Mouse (Mus musculus): Measurements from ENCODE around the gene Spock1.
A peak's percentile ranks its signal among the peaks of the same experiment; 100 is the strongest.

Spock1 gene

DNA sequence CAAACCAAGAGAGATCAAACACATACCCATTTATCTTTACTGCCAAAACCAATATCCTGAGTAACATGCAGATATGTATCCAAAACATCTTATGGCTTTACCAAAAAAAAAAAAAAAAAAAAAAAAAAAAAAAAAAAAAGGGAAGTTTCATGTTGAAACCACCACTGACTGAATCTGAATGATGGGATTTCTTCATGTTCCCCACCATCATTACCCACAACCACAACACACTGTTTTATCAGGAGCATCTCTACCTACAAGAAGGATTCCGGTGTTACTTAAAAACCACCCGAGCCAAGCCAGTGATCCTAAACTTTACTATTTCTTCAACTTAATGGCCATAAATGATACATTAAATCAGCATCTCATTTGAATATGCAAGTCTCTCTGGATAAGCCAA, 109.5 kb downstream of the Spock1 start:
- DNase-seq = no peak

DNA sequence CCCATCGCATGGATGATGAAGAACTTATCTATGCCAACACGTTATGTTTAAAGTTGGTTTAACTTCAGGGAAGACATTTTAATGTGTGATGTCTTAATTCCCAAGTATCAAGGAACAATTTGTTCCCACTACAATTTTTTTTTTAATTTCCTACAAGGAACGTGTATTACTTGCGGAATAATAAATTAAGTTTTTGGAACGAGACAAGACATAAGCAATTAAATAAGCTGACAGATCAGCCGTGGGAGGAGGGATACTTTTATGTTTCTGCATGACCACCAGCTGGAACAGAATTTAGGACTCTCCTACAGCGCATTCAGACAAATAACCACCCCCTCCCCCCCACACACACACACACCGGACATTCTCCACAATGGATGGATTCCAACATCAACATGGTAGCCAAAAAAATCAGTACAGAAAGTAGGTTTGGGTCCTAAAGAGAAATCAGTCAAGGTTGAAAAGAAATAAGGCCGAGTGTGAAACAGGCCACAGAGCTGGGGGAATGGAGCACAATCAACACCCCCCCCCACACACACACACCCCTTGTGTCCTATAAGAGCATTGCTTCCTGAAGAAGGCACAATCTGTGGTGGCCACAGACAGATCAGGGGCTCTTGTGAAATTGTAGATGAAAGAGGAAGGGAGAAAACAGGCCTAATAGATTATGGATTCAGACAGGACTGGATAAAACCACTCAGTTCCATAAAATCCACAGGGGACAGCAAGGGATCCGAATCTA, 111.0 kb downstream of the Spock1 start:
- no peak for DNase-seq

DNA sequence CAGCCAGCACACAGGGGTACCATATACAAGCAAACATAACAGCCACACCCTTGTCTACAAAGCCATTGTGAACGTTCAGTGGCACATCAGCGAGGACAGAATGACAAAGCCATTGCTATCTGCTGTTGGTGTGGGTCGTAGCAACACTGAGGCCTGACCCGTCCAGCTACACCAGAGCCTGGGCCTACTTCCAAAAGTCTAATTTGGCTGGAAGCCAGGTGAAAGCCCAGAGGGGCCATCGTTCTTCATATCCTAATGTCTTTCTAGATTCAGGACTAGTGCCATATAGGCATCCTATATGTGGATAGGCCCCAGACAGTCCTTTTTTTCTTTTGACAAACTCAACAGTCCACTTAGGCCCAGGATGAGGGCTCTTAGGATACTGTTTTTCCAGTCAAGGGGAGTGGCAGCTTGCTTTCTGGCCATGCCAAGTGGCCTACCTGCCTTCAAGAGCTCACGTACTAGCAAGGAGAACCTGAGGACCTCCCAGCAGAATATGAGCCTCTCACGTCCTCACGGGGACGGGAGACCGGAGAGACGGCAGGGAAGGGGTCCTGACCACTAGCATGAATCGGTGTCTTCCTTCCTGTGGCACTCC, 114.4 kb downstream of the Spock1 start:
- DNase-seq = peak; percentile 45 to 55

DNA sequence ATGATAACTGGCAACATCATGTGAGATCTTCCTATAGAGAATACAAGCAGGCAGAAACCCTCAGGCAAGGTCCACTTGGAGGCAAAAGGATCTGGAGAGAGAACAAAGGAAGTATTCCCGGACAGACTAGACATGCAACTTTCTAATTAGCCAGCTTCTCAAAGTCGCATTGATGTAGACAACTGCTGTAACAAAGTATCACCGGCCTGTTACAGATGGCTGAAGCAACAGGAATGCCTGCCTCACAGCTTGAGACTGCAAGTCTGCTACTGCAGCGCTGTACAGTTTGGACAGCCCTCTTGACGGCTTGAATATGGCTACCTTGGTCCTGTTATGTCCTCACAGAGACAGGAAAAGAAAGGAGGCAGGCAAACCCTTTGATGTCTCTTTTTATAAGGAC, 118.3 kb downstream of the Spock1 start:
- peak; percentile 60 to 75 for DNase-seq

DNA sequence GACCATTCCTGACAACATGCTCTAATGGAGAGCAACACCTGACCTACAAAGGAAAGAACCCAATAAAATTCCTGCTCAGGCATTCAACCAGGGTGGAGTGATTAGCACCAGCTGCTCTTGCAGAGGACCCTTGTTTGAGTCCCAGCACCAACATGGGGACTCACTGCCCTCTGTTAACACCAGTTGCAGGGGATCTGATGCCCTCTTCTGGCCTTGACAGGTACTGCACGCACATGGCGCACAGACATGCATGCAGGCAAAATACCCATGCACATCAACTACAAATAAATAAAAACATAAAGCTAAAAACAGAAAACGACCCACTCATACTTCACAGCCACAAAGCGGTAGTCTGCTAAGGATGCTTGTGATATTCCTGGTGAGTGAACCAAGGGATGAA, 119.8 kb downstream of the Spock1 start:
- no peak for DNase-seq

DNA sequence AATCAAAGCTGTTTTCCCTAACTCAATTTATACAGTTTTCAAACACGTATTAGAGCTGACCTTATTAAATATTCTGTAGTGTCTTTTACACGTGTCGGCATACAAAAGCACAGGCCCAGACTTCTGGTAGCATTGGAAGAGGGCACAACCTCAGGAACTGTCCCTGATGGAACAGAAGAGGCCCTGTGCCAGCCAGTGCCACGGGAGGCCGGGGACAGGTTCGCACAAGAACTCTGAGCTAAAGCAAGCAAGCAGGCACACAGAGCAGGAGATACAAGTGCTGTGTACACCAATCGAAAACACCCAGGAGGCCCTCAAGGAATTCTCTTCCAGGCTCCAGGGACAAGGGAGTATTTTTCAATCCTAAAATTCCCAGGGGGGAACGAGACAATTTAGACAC, 121.9 kb downstream of the Spock1 start:
- DNase-seq = peak; percentile 66 to 75

DNA sequence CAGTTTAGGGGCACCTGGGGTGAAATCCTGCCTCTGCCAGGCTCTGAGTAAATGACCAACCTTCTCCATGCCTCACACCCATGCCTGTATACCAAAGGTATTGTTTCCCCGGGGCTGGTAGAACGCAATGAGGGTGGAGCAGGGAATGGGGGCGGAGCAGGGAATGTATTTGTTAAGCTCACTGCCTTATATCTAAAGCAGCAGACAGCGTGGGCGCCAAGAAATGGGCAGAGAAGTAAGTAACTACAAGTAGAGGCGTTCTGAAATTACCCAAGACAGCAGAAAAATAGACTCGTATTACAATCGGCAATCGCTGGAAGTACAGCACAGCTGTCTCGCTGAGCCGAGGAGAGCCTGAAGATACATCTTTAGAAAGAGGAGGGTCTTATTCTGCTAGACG, 125.2 kb downstream of the Spock1 start:
- no peak for DNase-seq

DNA sequence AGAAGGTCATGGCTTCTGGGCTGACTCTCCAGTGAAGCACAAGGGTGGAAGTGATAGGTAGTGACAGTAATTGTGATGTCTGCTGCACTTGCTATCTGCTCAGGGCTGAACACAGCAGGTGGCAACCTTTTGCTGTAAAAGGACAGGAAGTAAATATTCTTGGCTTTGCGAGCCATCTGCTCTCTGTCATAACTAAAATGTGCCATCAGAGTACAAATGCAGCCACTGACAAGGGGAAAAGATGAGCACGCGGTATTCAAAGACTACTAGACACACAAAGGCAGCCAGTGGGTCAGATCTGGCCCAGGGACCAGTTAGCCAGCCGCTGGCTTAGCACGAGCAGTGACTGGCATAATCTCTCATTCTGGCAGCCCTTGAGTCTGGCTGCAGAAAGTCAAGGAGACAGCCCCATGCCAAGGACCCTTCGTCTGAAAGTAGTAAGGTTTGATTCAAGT, 126.0 kb downstream of the Spock1 start:
- DNase-seq = peak; percentile 66 to 74

DNA sequence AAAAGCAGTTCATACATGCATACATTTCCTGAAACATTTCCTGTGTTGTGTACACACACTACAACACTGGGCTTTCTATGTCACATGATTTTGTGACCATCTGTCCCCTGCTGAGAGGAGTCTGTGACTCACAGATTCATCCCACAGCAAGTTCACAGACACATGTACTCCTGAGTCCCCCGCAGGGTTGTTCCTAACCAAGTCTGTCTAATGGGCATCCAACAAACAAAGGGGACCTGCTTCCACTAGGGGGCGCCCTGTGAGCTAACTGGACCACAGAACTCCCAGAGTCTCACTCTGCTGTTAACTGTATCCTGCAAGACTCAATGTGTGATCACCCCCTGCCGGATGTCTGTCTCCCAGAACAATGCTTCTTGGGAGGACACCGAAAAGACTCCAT, 129.0 kb downstream of the Spock1 start:
- peak; percentile 60 to 71 for DNase-seq

DNA sequence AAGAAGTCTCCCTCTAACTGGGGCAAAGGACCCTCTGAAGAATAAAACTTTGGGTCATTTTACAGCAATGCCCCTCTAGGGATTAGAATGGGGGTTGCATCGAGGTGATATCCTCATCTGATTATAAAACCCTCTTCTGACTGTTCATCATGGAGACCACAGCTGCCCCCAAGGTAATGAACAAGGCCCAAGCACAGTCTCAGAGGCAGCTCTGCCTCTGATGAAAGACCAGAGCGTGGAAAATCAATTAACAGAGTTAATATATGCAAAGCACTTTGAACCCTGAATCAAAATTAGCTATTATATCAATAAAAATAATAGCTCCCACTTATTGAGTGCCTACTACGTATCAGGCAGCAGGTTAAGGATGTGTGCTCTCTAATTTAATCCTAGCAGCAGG, 129.6 kb downstream of the Spock1 start:
- DNase-seq = no peak

DNA sequence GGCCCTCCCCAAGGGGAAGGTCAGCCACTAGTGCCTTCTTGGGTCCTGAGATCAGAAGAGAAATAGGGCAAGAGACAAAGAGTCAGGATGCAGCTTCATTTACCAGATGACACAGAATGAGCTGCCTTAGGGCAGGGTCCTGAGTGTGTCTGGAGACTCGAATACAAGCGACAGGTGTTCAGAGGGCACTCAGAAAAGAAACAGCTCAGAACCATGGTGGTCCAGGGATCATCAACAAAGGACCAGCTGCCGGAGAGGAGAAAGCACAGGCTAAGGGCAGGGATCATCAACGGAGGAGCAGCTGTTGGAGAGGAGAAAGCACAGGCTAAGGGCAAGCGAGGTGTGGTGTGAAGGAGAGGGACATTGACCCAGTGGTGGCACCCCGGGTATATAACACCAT, 136.1 kb downstream of the Spock1 start:
- no peak for DNase-seq

DNA sequence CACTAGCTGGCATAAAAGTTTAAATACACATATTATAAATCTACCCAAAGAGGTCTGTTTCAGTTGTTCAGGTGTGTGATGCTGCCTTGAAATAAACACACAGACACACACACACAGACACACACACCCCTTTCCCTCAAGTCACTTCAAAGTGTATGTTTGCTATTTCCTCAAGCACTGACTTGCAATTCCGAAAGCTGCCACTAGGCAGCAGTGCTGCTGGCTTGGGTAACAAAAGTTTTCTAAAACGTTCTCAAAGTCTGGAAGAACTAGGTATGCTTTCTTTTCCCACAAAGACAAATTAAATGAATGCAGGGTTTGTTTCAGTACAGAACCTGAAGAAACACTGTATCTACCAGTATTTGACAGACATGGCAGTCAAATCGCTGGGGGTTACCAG, 141.4 kb downstream of the Spock1 start:
- DNase-seq = peak in 1 of 2 experiments; percentile 57

DNA sequence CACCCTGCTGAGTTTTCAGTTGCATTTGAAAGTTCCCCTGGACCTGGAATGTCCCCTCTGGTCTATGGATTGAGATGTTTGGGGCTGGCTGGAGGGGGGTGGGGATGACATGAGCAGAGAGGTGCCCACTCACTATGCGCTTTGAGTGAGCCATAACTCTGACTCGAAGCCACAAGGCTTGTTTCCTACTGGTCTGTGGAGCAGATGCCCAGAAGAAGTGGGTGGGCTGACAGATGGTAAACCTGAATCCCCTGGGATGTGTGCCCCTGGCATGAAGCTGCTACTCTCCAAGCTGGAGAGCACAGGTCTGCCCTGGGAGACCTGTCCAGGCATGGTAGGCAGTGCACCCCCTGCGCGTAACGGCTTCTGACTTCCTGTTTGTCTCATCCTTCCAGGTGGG, 147.0 kb downstream of the Spock1 start:
- no peak for DNase-seq

DNA sequence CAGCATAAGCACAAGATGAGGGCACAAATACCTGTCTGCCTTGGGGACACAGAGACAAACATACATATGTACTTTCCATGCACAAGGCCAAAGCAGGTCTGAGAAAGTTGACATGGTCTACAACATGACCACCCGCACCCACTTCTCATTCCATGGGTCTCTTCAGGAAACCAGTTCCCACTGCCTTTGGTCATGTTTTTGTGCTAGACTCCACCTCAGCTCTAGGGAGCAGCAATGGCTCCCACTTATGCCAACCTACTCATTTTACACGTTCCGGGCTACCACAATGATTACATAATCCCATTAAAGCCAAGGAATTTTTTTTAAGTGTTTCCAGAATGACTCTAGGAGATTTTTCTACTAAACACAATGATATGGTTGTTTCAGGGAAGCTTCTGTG, 147.5 kb downstream of the Spock1 start:
- no peak for DNase-seq

DNA sequence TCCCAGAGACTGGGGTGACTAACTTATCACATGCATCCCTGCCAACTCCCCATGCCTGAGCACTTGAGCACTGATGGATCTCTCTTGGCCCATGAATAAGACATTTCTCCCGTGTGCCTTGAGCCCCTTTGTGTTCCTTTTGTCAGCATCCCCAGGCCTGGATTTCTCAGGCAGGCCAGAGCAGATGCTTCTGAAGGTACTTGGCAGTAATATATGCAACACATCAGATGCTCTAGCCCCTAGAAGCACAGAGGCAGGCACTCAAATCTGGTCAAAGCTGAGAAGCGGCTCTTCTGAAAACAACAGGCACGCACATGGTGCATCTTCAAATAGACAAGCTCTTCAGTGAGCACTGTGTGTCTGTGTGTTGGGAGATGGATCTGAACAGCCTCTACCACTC, 151.8 kb downstream of the Spock1 start:
- DNase-seq = no peak

DNA sequence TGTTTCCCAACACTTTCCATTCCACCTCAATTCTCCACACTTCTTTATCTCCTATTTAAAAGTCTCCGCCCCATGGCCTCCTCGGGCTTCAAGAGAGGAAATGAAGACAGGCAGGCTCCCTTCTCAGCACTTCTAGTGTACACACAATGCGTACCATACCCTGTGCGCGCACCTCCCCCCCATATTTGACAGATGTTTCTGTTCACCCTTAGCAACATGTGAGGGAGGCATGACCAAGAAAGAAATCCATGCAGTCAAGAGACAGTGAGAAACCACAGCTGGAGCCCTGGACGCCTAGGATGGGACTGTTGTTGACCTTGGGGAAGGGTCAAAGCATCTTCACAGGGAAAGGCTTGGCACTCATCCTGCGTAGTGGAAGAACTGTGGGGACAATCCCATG, 157.3 kb downstream of the Spock1 start:
- DNase-seq = no peak

DNA sequence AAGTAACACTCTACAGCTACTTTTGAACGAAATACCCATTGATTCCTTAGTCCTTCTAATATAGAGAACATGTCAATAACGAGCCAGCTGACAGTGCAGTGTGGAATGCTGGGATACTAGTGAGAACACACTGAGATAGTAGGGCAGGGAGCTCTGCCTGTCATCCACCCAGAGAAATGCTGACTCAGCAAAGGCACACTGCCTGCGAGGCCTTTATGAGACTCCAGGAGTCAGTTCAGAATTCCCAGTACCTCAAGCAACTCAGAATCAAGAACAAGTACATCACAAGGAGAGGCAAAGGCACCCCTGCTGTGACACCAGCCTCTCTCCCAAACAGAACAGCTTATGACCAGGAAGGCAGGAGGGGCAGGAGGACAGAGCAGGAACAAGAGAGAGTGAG, 163.5 kb downstream of the Spock1 start:
- DNase-seq = no peak

DNA sequence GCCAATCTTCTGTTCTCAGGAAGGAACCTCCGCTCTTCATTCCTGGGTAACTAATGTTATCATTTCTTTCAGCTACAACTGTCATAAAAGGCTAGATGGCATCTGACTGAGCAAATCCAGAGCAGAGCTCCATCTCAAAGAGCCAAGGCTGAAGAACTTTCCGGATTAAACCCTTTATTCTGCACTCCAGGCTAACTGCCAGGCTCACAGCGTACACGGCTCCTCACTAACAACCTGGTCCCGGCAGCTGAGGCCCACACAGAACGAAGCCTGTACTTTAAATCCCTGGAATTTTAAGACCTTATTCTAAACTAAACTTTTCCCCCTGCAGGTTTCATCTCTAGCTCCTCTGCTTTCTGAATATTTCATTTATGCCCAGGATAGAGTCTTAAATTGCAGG, 166.9 kb downstream of the Spock1 start:
- peak in 1 of 2 experiments; percentile 36 for DNase-seq

DNA sequence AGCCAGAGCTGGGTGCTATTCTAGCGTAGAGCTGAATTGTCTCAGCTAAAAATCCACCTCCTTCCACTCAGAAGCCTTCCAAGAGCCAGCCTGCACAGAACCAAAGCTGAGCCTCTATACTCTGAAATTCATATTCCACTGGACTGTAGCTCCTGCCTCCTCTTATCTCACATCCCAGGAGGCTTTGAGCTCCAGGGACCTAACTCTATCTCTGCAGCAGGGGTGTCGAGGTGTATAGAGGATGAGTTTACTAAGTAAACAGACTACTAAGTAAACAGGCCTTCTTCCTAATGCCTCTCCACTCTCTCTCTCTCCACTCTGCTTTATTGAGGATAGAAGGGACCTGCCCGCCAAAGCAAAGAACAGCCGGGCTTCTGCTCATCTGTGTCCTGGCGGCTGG, 167.7 kb downstream of the Spock1 start:
- DNase-seq = no peak

DNA sequence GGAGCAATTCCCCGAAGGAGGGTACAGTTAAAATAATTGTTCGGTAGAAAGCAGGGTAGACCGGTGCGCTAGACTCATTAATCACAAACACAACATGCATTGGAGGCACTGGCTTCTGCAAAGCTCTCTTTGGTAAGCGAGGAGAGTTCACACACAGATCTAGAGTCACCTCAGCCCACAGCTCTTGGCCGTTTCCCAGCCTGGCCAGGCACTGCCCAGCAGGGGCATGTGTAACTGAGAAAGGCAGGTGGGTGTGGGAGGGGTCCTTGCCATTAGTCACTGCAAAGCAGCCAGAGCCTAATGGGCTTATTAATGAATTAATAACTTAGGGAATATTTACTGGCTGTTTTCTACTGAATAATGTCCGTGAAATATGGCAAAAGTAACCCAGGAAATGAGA, 172.1 kb downstream of the Spock1 start:
- DNase-seq = peak; percentile 43 to 49

DNA sequence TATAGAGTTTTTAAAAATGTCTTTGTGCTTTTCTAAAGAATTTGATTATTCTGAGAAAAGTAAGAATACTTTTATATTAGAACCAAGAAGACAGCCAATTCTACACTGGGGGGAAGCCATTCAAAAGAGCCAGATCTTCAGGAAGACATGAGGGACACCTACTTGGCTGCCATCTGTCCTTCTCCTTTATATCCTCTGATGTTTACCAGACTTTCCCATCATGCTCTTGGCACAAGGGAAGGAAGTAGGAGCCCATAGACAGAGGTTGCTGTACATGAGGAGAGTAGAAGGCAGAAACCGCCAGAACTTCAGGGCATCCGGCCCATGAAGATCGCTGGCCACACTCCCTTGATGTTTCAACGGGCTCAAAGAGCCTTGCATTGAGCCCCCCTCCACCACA, 173.6 kb downstream of the Spock1 start:
- DNase-seq = peak in 1 of 2 experiments; percentile 32

DNA sequence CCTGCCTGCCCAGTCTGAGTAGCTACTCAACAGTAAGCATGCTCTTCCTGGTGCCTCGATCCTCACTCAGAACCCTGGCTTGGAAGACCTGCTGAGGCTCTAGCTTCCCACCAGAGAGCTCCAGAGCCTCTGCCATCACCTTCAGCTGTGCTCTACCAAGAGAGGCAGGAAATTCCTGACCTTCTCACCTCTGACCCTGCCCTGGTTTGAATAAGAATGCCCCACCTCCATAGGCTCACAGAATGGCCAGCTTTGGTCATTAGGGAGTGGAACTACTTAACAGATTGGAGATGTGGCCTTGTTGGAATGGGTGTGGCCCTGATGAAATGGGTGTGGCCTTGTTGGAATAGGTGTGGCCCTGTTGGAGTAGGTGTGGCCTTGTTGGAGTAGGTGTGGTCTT, 174.6 kb downstream of the Spock1 start:
- no peak for DNase-seq

DNA sequence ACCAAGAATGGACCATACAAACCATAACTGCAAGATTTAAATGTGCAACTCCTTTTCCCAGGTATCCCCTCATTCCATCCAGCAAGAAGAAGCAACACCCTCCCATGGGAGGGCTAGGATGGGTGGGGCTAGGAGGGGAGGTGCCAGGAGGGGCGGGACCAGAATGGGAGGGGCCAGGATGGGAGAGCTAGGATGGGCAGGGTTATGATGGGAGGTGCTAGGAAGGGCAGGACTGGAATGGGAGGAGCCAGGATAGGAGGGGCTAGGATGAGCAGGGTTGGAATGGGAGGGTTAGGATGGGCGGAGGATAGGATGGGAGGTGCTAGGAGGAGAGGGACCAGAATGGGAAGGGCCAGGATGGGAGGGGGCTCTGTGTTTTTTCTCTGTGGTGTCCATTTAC, 175.9 kb downstream of the Spock1 start:
- no peak for DNase-seq

DNA sequence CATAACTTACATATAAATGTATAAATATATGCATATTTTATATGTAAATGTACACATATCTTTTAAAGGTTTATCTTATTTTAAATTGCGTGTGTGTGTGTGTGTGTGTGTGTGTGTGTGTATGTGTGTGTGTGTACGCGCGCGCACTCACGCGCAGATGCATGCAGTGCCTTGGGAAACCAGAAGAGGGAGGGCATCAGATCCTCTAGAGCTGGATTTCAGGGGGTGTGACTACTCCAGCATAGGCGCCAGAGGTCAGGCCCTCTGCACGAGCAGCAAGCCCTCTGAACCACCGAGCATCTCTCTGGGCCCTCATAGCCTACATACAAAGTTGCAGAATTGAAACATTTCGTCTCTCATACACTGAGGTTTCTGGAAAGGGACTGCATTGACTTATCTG, 180.4 kb downstream of the Spock1 start:
- no peak for DNase-seq

DNA sequence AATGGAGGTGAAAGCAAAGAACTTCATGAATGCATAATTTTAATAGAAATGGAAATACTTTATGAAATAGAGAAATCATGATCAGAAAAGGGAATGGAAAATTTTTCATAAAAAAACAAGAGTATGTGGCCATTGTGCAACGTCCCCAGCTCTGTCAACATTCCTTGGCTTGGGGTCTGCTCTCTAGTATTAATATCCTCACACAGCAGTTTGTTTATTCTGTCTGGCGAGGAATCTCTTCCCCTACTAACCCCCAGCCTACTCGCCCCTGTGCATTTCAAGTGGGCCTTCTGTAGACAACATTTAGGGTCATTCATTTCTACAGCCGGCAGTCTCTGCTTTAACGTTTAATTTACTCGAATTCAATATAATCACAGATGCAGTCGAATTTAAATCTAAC, 181.5 kb downstream of the Spock1 start:
- no peak for DNase-seq
